Mouse (Mus musculus) testis, adult 2 months (tissue): ENCODE results near the gene Bglap2. TPM values are rescaled to one million over a fixed set of nuclear protein-coding genes. Genes with fewer than 3 reads are reported as not detected.
A peak's percentile ranks its signal among the peaks of the same experiment; 100 is the strongest.
"Not testable (repeated sequence)": the region's sequence is repeated elsewhere in the genome, so short reads cannot be mapped to it uniquely, and the experiment has no call there.

Source experiments
- H3K27ac ChIP-seq: fragments of 200-500 bp; 2 replicates; pipeline ENCODE4 v1.5.1; 2012; ENCODE audit warnings: low read depth, low read length; ENCODE audit not compliant: control insufficient read depth, insufficient read depth
- H3K27me3 ChIP-seq: fragments of 200-500 bp; 2 replicates; pipeline ENCODE4 v1.6.1; 2012; ENCODE audit warnings: mild to moderate bottlenecking, low read length, moderate library complexity; ENCODE audit not compliant: control insufficient read depth, insufficient read depth
- H3K36me3 ChIP-seq: fragments of 200-500 bp; 2 replicates; pipeline ENCODE4 v1.6.1; 2012; ENCODE audit warnings: mild to moderate bottlenecking, low read length; ENCODE audit not compliant: control insufficient read depth, insufficient read depth
- H3K4me1 ChIP-seq: fragments of 200-500 bp; 2 replicates; pipeline ENCODE4 v1.6.1; 2012; ENCODE audit warnings: low read length; ENCODE audit not compliant: control insufficient read depth, insufficient read depth
- H3K4me3 ChIP-seq: fragments of 200-500 bp; 2 replicates; pipeline ENCODE4 v1.5.1; 2012; ENCODE audit warnings: low read depth, mild to moderate bottlenecking, low read length, moderate library complexity, mixed read lengths; ENCODE audit not compliant: control insufficient read depth
- CTCF ChIP-seq: fragments of 200-500 bp; IDR thresholded peaks from 2 replicates; pipeline ENCODE4 v1.5.1; 2012; ENCODE audit warnings: low read depth, mild to moderate bottlenecking, inconsistent platforms, low read length, moderate library complexity; ENCODE audit not compliant: control insufficient read depth, insufficient read depth, insufficient replicate concordance
- POLR2A ChIP-seq: fragments of 200-500 bp; IDR thresholded peaks from 2 replicates; pipeline ENCODE4 v1.6.1; 2012; ENCODE audit warnings: low read depth, mild to moderate bottlenecking, inconsistent platforms, low read length, moderate library complexity; ENCODE audit not compliant: control insufficient read depth
- polyA plus RNA-seq: library from polyadenylated mRNA; depleted of rRNA; stranded (reverse); fragments of >200 nt; gene quantifications from 2 replicates; pipeline ENCODE4 v1.2.3, GENCODE M21; 2012

The Bglap2 gene
- polyA plus RNA-seq, 1 experiment: 0.42 TPM

DNA sequence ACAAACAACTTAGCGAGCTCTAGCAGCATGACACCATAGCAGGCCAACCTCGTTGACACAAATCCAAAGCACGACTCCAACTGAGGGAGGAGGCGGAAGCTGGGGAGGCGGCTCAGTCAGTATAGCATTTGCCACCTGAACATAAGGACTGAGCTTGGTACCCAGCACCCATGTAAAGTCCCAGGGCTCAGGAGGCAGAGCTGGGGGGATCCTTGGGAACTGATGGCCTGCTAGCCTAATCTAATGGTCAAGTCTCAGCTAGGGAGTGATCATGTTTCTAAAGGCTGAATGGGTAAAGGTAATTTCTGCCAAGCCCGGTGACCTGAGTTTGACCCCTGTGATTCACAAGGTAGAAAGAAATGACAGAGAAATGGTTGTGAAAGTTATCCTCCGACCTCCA is 29.0 kb upstream of the Bglap2 start:
- H3K4me3 ChIP-seq: no peak overlapping the region
- no peak overlapping the region for H3K27ac ChIP-seq
- peaks cover 9% of the 10 kb centered on the region for H3K4me1 ChIP-seq
- H3K36me3 ChIP-seq: no peaks in the 10 kb centered on the region; the same call in 1 of the 2 replicates
- TF ChIP-seq CTCF (no peak), POLR2A (no peak)
- H3K27me3 ChIP-seq: no peaks in the 10 kb centered on the region

DNA sequence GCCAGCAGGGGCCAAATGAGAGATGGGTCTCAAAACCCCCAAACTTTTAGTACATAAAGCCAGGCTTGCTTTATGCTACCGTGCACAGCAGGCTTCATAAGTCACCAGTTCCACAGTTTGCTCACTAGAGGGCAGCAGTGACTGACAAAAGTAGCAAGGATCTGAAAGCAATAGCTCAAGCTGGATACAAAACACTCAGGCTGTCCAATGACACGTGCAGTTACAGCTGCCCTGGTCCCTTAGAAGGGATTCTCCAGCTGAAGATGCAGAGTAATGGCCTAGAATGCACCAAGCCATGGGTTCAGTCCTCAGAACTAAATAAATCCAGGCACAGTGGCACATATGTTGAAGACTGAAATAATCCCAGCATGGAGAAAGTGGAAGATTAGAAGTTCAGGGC is 28.6 kb upstream of the Bglap2 start:
- H3K4me1 ChIP-seq: peaks cover 9% of the 10 kb centered on the region
- no peak overlapping the region for H3K4me3 ChIP-seq
- no peaks in the 10 kb centered on the region for H3K27me3 ChIP-seq
- H3K27ac ChIP-seq: no peak overlapping the region
- H3K36me3 ChIP-seq: no peaks in the 10 kb centered on the region; the same call in 1 of the 2 replicates
- no peak for TF ChIP-seq POLR2A
- TF ChIP-seq CTCF: peak; percentile 41; the same call in 1 of the 2 replicates

DNA sequence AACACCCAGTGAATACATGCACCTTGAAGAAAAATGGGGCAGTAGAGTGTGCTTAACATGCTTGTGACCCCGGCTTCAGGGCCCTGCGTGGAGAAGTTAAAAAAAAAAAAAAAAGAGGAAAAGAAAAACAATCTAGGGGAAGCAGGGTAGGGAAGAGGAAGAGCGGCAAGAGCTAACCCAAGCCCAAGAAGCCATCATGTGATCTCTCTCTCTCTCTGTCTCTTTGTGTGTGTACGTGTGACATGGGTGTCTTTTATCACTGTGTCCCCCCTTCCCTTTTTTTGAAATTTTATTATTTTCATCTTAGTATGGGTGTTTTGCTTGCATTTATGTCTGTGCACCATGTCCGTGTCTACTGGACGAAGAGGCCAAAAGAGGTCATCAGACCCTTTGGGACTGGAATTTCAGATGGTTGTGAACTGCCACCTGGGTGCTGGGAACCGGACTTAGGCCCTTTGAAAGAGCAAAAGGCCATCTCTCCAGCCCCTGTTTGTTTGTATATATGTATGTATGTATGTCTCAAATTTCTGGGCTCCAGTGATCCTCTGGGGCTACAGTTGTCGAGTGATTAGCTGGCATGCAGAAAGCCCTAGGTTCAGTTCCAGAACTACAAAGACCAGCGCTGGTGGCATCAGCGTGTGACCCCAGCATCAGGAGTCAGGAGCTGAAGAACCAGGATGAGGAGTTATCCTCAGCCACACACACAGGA is 25.2 kb upstream of the Bglap2 start:
- TF ChIP-seq POLR2A (no peak), CTCF (no peak)
- H3K27me3 ChIP-seq: no peaks in the 10 kb centered on the region
- no peak overlapping the region for H3K27ac ChIP-seq
- H3K36me3 ChIP-seq: no peaks in the 10 kb centered on the region; the same call in 1 of the 2 replicates
- H3K4me1 ChIP-seq: 0 out of 2 replicates have a peak, but pooled peaks cover 2% of the 10 kb centered on the region
- no peak overlapping the region for H3K4me3 ChIP-seq

DNA sequence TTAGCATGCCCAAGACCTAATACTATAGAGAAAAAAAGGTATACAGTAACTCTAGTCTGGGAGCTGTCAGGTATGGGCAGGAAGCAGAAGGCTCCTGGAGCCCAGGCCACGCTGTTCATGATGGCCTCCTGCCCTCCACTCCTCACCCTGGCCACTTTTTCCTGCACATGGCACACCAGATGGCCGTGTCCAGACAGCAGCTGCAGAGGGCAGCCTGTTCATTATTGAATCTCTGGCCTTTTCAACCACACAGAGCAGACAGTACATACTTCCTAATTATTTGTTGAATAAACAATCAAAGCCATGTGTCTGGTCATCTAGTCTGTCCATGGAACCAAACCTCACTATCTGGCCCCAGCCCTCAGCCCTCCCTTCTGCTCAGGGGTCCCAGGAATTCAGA is 20.2 kb upstream of the Bglap2 start:
- 0 out of 2 replicates have a peak, but pooled peaks cover 2% of the 10 kb centered on the region for H3K4me1 ChIP-seq
- no peaks in the 10 kb centered on the region for H3K27me3 ChIP-seq
- no peak for TF ChIP-seq POLR2A
- no peak for TF ChIP-seq CTCF
- H3K36me3 ChIP-seq: peaks cover 1% of the 10 kb centered on the region; the same call in 1 of the 2 replicates
- H3K27ac ChIP-seq: no peak overlapping the region
- no peak overlapping the region for H3K4me3 ChIP-seq

DNA sequence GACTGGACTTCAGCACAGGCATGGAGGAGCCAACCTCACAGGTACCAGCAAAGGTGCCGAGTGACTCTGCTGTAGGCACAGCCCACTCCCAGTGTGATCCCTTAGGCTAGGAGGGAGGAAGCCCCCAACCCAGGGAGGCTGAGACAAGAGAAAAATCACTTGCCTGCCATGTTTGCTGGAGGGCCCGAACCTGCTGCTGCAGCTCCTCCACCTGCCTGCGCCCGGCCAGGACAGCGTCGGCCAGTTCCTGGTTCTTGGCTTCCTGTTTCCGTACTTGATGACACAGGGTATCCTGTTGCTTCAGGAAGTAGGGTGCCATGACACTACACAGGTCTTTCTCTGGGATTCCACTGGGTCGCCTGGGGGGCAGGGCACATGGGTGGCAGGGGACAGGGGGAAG is 17.2 kb upstream of the Bglap2 start:
- Histone ChIP-seq H3K4me1 (no peaks in the 10 kb centered on the region), H3K27me3 (no peaks in the 10 kb centered on the region), H3K4me3 (no peak overlapping the region), H3K36me3 (peaks cover 1% of the 10 kb centered on the region; the same call in 1 of the 2 replicates), H3K27ac (no peak overlapping the region)
- TF ChIP-seq POLR2A (no peak), CTCF (no peak)

DNA sequence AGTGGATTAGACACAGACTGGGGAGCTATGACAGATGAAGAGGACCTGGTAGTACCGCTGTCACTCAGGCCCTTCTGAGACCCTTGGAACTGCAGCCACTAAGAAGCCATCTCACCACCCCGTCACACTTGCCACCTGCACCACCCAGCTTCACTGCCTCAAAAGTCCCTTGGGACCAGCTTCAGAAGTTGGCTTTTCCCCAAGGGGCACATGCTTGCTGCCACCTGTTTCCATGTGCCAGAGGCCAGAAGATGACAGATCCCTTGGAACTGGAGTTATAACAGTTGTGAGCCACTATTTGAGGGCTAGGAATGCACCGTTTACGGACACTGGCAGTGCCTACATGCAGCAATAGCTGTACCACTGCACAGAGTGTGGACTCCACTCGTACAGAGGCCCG is 16.8 kb upstream of the Bglap2 start:
- H3K27ac ChIP-seq: no peak overlapping the region
- no peaks in the 10 kb centered on the region for H3K27me3 ChIP-seq
- H3K4me3 ChIP-seq: no peak overlapping the region
- peaks cover 1% of the 10 kb centered on the region; the same call in 1 of the 2 replicates for H3K36me3 ChIP-seq
- TF ChIP-seq CTCF (no peak), POLR2A (no peak)
- no peaks in the 10 kb centered on the region for H3K4me1 ChIP-seq

DNA sequence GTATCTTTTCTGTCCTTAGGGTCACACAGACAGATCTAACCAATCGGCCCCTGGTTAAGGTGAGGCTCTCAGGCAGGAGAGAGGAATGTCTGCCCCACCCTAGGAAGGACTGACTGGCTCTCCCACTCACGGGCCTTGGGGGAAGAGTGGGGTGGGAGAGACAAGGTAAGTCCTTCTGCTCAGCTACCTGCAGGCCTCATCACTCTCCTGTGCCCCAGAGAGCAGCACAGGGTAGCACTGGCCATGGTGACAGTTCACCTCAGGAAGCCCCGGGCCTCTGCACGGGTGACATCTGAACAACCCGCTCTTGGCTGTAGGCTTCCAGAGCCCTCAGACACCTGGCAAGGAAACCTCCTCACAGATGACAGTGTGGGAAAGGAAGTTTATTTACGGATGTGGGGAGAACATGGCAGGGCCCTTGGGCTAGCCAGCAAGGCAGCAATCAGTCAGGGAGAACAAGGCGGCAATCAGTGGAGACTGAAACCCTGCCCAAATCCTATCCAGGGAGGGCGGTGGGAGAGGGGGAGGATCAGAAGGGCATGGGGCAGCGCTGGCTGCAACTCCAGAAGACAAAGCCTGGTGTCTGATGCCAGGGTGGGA is 15.4 kb upstream of the Bglap2 start:
- Histone ChIP-seq H3K4me1 (no peaks in the 10 kb centered on the region), H3K36me3 (peaks cover 1% of the 10 kb centered on the region; the same call in 1 of the 2 replicates), H3K27me3 (no peaks in the 10 kb centered on the region), H3K4me3 (no peak overlapping the region), H3K27ac (no peak overlapping the region)
- TF ChIP-seq POLR2A: no peak
- TF ChIP-seq CTCF: no peak

DNA sequence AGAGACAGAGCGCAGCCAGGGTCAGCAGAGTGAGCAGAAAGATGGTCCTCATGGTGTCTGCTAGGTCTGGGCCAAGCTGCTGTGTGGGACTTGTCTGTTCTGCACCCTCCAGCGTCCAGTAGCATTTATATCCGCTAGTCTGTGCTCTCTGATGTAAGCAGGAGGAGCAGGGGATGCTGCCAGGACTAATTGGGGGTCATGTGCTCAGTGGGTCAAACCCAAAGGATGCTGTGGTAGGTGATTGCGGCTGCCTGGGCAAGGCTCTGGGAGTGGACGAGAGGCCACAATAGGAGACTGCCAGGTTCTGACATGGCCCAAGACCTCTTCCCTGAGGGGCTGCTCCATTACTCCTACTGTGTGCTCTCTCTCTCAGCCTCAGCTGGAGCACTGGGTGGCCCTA is 5.9 kb upstream of the Bglap2 start, which contains the start of gene Bglap:
TSS of gene Bglap (minus strand) at position 101 of the 400 bp plus-strand sequence.
- H3K4me1 ChIP-seq: no peaks in the 10 kb centered on the region; the same call in 1 of the 2 replicates
- TF ChIP-seq CTCF (no peak), POLR2A (no peak)
- no peaks in the 10 kb centered on the region for H3K27me3 ChIP-seq
- no peak within 1 kb of the TSS for H3K27ac ChIP-seq
- no peak within 1 kb of the TSS for H3K4me3 ChIP-seq
- no peaks in the 10 kb centered on the region for H3K36me3 ChIP-seq

DNA sequence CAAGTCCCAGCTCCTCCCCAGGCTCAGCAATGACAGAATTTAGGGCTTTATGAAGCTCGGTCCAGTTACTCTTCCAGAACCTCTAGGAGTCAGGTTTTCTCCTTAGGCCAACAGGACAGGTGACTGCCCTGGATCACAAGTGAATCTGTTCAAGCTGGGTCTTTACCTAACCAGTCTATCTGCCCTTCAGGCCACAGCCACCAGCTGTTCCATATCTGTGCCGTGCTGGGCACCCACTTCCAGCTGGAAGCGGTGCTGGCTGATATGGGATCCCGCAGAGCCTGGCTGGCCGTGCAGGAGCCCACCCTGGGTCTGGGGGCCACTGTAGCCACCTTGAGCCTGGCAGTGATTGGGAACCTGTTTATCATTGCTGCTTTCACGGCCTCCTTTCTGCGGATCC is 3.9 kb upstream of the Bglap2 start:
- not testable (repeated sequence) for H3K4me1 ChIP-seq, H3K27ac ChIP-seq, H3K27me3 ChIP-seq, H3K36me3 ChIP-seq, H3K4me3 ChIP-seq

DNA sequence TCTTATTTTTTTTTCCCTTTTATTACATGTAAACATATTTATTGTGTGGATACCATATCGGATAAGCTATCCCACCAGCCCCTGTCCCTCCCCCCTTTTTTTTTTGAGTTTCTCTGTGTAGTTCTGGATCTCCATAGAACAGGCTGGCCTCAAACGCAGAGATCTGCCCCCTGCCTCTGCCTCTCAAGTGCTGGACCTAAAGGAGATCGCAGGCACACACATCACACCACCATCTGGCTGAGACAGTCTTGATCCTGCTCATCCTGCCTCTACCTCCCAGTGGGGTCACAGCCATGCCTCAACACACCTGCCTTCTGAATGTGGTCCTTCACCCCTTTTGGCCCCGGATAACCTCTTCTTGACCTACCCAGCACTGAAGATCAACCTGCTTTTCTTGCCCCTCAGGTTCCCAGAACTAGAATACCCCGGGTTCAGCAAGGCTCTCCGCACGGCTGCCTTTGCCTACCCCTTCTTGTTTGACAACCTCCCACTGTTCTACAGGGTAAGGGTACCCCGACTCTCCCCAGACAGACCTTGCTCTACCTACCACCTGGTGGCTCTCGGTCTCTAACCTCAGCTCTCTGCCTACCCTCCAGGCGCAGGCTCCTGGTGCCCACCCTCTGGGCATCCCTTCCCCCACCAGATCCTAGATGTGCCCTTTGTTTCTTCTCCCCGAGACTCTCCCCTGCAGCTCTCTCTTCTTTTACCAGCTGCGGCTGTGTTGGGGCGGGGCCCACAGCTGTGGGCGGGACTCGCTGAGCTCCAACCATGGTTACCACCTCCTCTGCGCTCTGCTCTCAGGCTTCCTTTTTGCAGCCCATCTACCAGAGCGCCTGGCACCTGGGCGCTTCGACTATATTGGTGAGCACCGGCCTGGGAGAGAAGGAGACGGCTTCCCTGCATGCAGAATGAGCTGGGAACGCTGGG is 3.2 kb upstream of the Bglap2 start:
- H3K27ac ChIP-seq, H3K4me1 ChIP-seq, H3K4me3 ChIP-seq, H3K27me3 ChIP-seq, H3K36me3 ChIP-seq: not testable (repeated sequence)
